ENCODE assay signal across 8 mouse cellular contexts in the genomic region with DNA sequence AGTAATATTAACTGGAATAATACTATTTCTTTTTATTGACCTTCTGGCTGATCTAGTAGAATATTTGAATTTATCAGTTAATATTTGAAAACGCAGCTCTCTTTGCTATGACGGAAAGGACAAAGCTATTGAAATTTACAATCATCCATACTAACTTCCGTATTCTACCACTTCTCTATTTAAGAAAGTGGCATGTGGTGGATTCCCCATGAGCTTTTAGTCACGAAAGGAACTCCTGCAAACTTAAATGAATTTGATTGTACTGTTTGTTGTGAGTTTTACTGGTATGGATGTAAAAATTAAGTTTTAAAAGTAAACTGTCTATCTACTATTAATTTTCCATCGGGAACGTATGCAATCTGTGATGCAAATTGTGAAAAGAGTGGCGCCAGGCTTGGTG. TPM values are rescaled to one million over a fixed set of nuclear protein-coding genes. Genes with fewer than 3 reads are reported as not detected.
DNase-seq lines count a peak whose midpoint lies in the region; ATAC-seq and TF ChIP-seq lines count a peak whose summit lies in the region.

No protein-coding gene starts in this region.

- WGBS in embryonic facial prominence, embryonic 11.5 days = 38% methylated on average over 7 of the region's 7 CpGs
- WGBS in intestine, postnatal 0 days = 38% methylated on average over 7 of the region's 7 CpGs
- WGBS in neural tube, embryonic 14.5 days = 41% methylated on average over 7 of the region's 7 CpGs

- peak overlapping the region; percentile 72; the same call in 1 of the 2 replicates for H3K27ac ChIP-seq in left cerebral cortex, adult 2 months
- H3K27ac ChIP-seq in embryonic facial prominence, embryonic 11.5 days (replicated peaks; ENCODE audit: low read depth, low read length) = no peak overlapping the region
- no peak overlapping the region for H3K27ac ChIP-seq in intestine, postnatal 0 days (ENCODE audit: low read depth, low read length)
- H3K27ac ChIP-seq in neural tube, embryonic 14.5 days (ENCODE audit: low read depth, low read length) = no peak overlapping the region

- no peaks in the 10 kb centered on the region for H3K27me3 ChIP-seq in embryonic facial prominence, embryonic 11.5 days (ENCODE audit: control insufficient read depth, insufficient read depth, low read length)
- H3K27me3 ChIP-seq in intestine, postnatal 0 days (replicated peaks; ENCODE audit: control insufficient read depth, insufficient read depth, low read length) = no peaks in the 10 kb centered on the region
- no peaks in the 10 kb centered on the region for H3K27me3 ChIP-seq in neural tube, embryonic 14.5 days (ENCODE audit: control insufficient read depth, insufficient read depth, low read length)

- ATAC-seq in embryonic facial prominence, embryonic 11.5 days (replicated peaks; ENCODE audit: insufficient number of reproducible peaks, low FRiP score, low TSS enrichment, low read depth) = no peak
- no peak for ATAC-seq in intestine, postnatal 0 days
- no peak for ATAC-seq in neural tube, embryonic 14.5 days (ENCODE audit: low read depth)

- peak overlapping the region; percentile 78 for H3K4me2 ChIP-seq in embryonic facial prominence, embryonic 11.5 days (ENCODE audit: low read depth, low read length)
- H3K4me2 ChIP-seq in intestine, postnatal 0 days (replicated peaks; ENCODE audit: low read depth) = peak overlapping the region; percentile 78
- H3K4me2 ChIP-seq in neural tube, embryonic 14.5 days (ENCODE audit: low read depth, low read length) = peak overlapping the region; percentile 63

- TF ChIP-seq CTCF in left cerebral cortex, adult 2 months (IDR thresholded peaks at IDR 0.05) = no peak
- TF ChIP-seq CTCF in intestine, postnatal 0 days (IDR thresholded peaks at IDR 0.05; ENCODE audit: low read depth) = no peak

- DNase-seq in left cerebral cortex, adult 2 months (ENCODE audit: extremely low spot score in 1 of 2, low spot score in 2 of 2) = no peak
- DNase-seq in left cerebral cortex, postnatal 36 days (ENCODE audit: low spot score in 2 of 2) = no peak
- no peak for DNase-seq in embryonic facial prominence, embryonic 11.5 days (ENCODE audit: low spot score)
- no peak for DNase-seq in urinary bladder, adult 18-20 months (ENCODE audit: low spot score in 2 of 2)
- no peak for DNase-seq in cerebellum, postnatal 10 days
- no peak for DNase-seq in yolk sac, embryonic 10.5 days (ENCODE audit: low spot score)

- peak overlapping the region; percentile 61 for H3K4me3 ChIP-seq in left cerebral cortex, adult 2 months
- H3K4me3 ChIP-seq in embryonic facial prominence, embryonic 11.5 days (ENCODE audit: low read depth, low read length) = peak overlapping the region; percentile 47
- peak overlapping the region; percentile 54 for H3K4me3 ChIP-seq in intestine, postnatal 0 days (ENCODE audit: low read depth, low read length)
- H3K4me3 ChIP-seq in neural tube, embryonic 14.5 days (ENCODE audit: low read depth, low read length) = peak overlapping the region; percentile 35

- no peaks in the 10 kb centered on the region for H3K36me3 ChIP-seq in embryonic facial prominence, embryonic 11.5 days (replicated peaks; ENCODE audit: control insufficient read depth, insufficient read depth, low read depth, low read length)
- no peaks in the 10 kb centered on the region for H3K36me3 ChIP-seq in intestine, postnatal 0 days (ENCODE audit: control insufficient read depth, insufficient read depth)
- no peaks in the 10 kb centered on the region for H3K36me3 ChIP-seq in neural tube, embryonic 14.5 days (ENCODE audit: control insufficient read depth, insufficient read depth, low read length)

- intact Hi-C loops in left cerebral cortex, adult 2 months (cut with DNase I) = loop anchor here (10.0 kb wide), 1 partner anchor 591 kb away; a partner anchor contains a TSS
- intact Hi-C loops in left cerebral cortex, postnatal 36 days (cut with DNase I) = loop anchor here (10.0 kb wide), 2 partner anchors 301 to 591 kb away; a partner anchor contains a TSS

- no peak overlapping the region for H3K9ac ChIP-seq in embryonic facial prominence, embryonic 11.5 days (replicated peaks; ENCODE audit: low read length)
- H3K9ac ChIP-seq in intestine, postnatal 0 days (ENCODE audit: low read depth, low read length) = peak overlapping the region; percentile 45
- H3K9ac ChIP-seq in neural tube, embryonic 14.5 days (replicated peaks; ENCODE audit: low read depth, low read length) = peak overlapping the region; percentile 41; the same call in 1 of the 2 replicates

- H3K9me3 ChIP-seq in embryonic facial prominence, embryonic 11.5 days (replicated peaks; ENCODE audit: control insufficient read depth, low read length) = no peaks in the 10 kb centered on the region
- no peaks in the 10 kb centered on the region for H3K9me3 ChIP-seq in intestine, postnatal 0 days (ENCODE audit: control insufficient read depth)
- no peaks in the 10 kb centered on the region for H3K9me3 ChIP-seq in neural tube, embryonic 14.5 days (ENCODE audit: control insufficient read depth, low read length)

- H3K4me1 ChIP-seq in embryonic facial prominence, embryonic 11.5 days (ENCODE audit: control insufficient read depth, insufficient read depth, low read length) = no peaks in the 10 kb centered on the region
- 0 out of 2 replicates have a peak, but pooled peaks cover 7% of the 10 kb centered on the region for H3K4me1 ChIP-seq in intestine, postnatal 0 days (replicated peaks; ENCODE audit: control insufficient read depth, insufficient read depth, low read length)
- H3K4me1 ChIP-seq in neural tube, embryonic 14.5 days (ENCODE audit: control insufficient read depth, insufficient read depth, low read length) = peaks cover 9% of the 10 kb centered on the region; the same call in 1 of the 2 replicates

RNA-seq across cellular contexts. Expression of a gene that starts 0.8 kb away (rescaled TPM):
- 1 to 10 TPM; 6.5 to 6.8 TPM for total RNA-seq in left cerebral cortex, adult 2 months (2021)
- 1 to 10 TPM; 4.9 to 7.5 TPM for total RNA-seq in left cerebral cortex, postnatal 36 days (2021)
- 1.8 and 3.2 TPM in 2 replicates for polyA plus RNA-seq in embryonic facial prominence, embryonic 11.5 days (2014; fragmentation: Nextera tagmentation; extraction: Ambion mirVana)
- 2.7 and 3.5 TPM in 2 replicates for polyA plus RNA-seq in intestine, postnatal 0 days (2015; fragmentation: Nextera tagmentation; extraction: Ambion mirVana)
- 1.5 and 2.3 TPM in 2 replicates for polyA plus RNA-seq in neural tube, embryonic 14.5 days (2014; fragmentation: Nextera tagmentation; extraction: Ambion mirVana)

RNA-seq across cellular contexts. Expression of a gene that starts 30.7 kb away (rescaled TPM):
- 10 to 100 TPM in 1 of 2 experiments, 1 to 10 TPM in 1; 9.8 to 18.1 TPM for total RNA-seq in left cerebral cortex, adult 2 months (2021)
- 10 to 100 TPM; 10.0 to 11.0 TPM for total RNA-seq in left cerebral cortex, postnatal 36 days (2021)
- polyA plus RNA-seq in embryonic facial prominence, embryonic 11.5 days (2014; fragmentation: Nextera tagmentation; extraction: Ambion mirVana) = 17.4 and 22.1 TPM in 2 replicates
- 13.7 and 15.1 TPM in 2 replicates for polyA plus RNA-seq in intestine, postnatal 0 days (2015; fragmentation: Nextera tagmentation; extraction: Ambion mirVana)
- 23.7 and 27.1 TPM in 2 replicates for polyA plus RNA-seq in neural tube, embryonic 14.5 days (2014; fragmentation: Nextera tagmentation; extraction: Ambion mirVana)

RNA-seq across cellular contexts. Expression of a gene that starts 47.3 kb away (rescaled TPM):
- total RNA-seq in left cerebral cortex, adult 2 months (2021) = 1 to 10 TPM; 4.0 to 5.1 TPM
- total RNA-seq in left cerebral cortex, postnatal 36 days (2021) = 1 to 10 TPM; 3.6 to 4.5 TPM
- polyA plus RNA-seq in embryonic facial prominence, embryonic 11.5 days (2014; fragmentation: Nextera tagmentation; extraction: Ambion mirVana) = 10.3 and 10.4 TPM in 2 replicates
- polyA plus RNA-seq in intestine, postnatal 0 days (2015; fragmentation: Nextera tagmentation; extraction: Ambion mirVana) = 5.8 and 5.9 TPM in 2 replicates
- polyA plus RNA-seq in neural tube, embryonic 14.5 days (2014; fragmentation: Nextera tagmentation; extraction: Ambion mirVana) = 9.6 and 10.4 TPM in 2 replicates
